Comparison of ENCODE assay signal across 8 mouse cellular contexts in the genomic region with DNA sequence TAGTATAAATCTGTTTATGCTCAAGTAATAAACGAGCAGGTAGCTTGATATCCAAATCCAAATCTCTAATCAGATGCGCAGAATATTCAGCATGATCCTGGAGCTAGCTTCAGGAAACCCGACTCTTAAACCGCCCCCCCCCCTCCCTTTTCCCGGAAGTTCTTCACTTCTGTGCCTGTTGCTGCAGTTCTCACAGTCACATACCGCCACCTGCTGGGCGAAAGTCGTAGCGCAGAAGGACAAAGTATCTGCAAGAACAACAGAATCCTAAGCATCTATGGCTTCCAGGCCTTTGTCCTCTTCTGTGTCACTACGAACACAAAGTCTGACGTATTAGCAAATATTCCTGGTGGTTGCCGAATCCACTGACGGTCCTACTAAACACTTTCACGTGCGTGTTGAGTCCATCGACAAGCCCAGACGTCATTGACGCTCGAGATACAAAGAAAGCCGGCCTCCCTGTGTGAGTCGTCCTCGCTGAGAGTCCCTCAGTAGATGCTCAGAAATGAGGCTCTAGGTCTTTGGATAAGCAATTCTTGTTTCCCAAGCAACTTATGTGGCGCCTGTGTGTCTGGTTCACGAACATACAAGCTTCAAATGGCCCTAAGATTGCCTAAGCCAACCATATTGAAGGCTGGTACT. TPM values are rescaled to one million over a fixed set of nuclear protein-coding genes. Genes with fewer than 3 reads are reported as not detected.
A peak's percentile ranks its signal among the peaks of the same experiment; 100 is the strongest.
DNase-seq lines count a peak whose midpoint lies in the region; ATAC-seq and TF ChIP-seq lines count a peak whose summit lies in the region.

No protein-coding gene starts in this region.

- H3K27me3 ChIP-seq in hindbrain, embryonic 14.5 days (ENCODE audit: control insufficient read depth, insufficient read depth, low read length) = no peaks in the 10 kb centered on the region
- H3K27me3 ChIP-seq in midbrain, embryonic 13.5 days = no peaks in the 10 kb centered on the region
- no peaks in the 10 kb centered on the region for H3K27me3 ChIP-seq in small intestine, adult 2 months (ENCODE audit: control insufficient read depth, insufficient read depth, low read length)

- TF ChIP-seq CTCF in small intestine, adult 2 months (IDR thresholded peaks at IDR 0.05; ENCODE audit: extremely low read depth, insufficient read length, insufficient replicate concordance, low read depth, low read length) = peak; percentile 91; the same call in 1 of the 2 replicates

- no peak overlapping the region for H3K9ac ChIP-seq in hindbrain, embryonic 14.5 days
- no peak overlapping the region for H3K9ac ChIP-seq in midbrain, embryonic 13.5 days (replicated peaks)

- no peak overlapping the region for H3K4me3 ChIP-seq in hindbrain, embryonic 14.5 days (replicated peaks; ENCODE audit: low read length)
- H3K4me3 ChIP-seq in midbrain, embryonic 13.5 days (replicated peaks) = no peak overlapping the region
- H3K4me3 ChIP-seq in small intestine, adult 2 months (ENCODE audit: low read depth, low read length) = no peak overlapping the region

- DNase-seq in WW6 (ENCODE audit: low read depth, low spot score) = peak; percentile 57
- DNase-seq in cerebellum, adult 9-11 months = peak; percentile 23
- DNase-seq in frontal cortex, postnatal 10 days (ENCODE audit: low spot score in 2 of 2) = peak; percentile 47 to 81
- DNase-seq in hindbrain, embryonic 14.5 days (ENCODE audit: low spot score) = peak; percentile 93
- peak; percentile 50 to 88 for DNase-seq in left cerebral cortex, adult 8-10 months (ENCODE audit: low spot score in 2 of 2)

- 39% methylated on average over 24 of the region's 24 CpGs for WGBS in hindbrain, embryonic 14.5 days
- 34% methylated on average over 24 of the region's 24 CpGs for WGBS in midbrain, embryonic 13.5 days
- 40% methylated on average over 24 of the region's 24 CpGs for WGBS in small intestine, adult 2 months

- H3K27ac ChIP-seq in hindbrain, embryonic 14.5 days = no peak overlapping the region
- no peak overlapping the region for H3K27ac ChIP-seq in midbrain, embryonic 13.5 days
- H3K27ac ChIP-seq in small intestine, adult 2 months (ENCODE audit: insufficient read depth, low read depth, low read length) = no peak overlapping the region

- no peaks in the 10 kb centered on the region for H3K36me3 ChIP-seq in hindbrain, embryonic 14.5 days (replicated peaks; ENCODE audit: control insufficient read depth, insufficient read depth)
- no peaks in the 10 kb centered on the region for H3K36me3 ChIP-seq in midbrain, embryonic 13.5 days
- no peaks in the 10 kb centered on the region for H3K36me3 ChIP-seq in small intestine, adult 2 months (ENCODE audit: control insufficient read depth, insufficient read depth, low read length)

- H3K4me1 ChIP-seq in hindbrain, embryonic 14.5 days (replicated peaks; ENCODE audit: control insufficient read depth, insufficient read depth, low read length) = no peaks in the 10 kb centered on the region
- 0 out of 2 replicates have a peak, but pooled peaks cover 3% of the 10 kb centered on the region for H3K4me1 ChIP-seq in midbrain, embryonic 13.5 days (replicated peaks)
- H3K4me1 ChIP-seq in small intestine, adult 2 months (ENCODE audit: control insufficient read depth, insufficient read depth, insufficient read length, low read length) = peaks cover 4% of the 10 kb centered on the region; the same call in 1 of the 2 replicates

- no peaks in the 10 kb centered on the region for H3K9me3 ChIP-seq in hindbrain, embryonic 14.5 days (ENCODE audit: control insufficient read depth, low read length)
- H3K9me3 ChIP-seq in midbrain, embryonic 13.5 days = no peaks in the 10 kb centered on the region

- H3K4me2 ChIP-seq in hindbrain, embryonic 14.5 days (replicated peaks) = peak overlapping the region; percentile 23
- peak overlapping the region; percentile 20; the same call in 1 of the 2 replicates for H3K4me2 ChIP-seq in midbrain, embryonic 13.5 days (replicated peaks)

- peak; percentile 42; the same call in 1 of the 2 replicates for ATAC-seq in hindbrain, embryonic 14.5 days (ENCODE audit: low FRiP score)
- ATAC-seq in midbrain, embryonic 13.5 days = peak; percentile 69
- ATAC-seq in erythroid progenitor cell, adult 5-6 weeks (replicated peaks; ENCODE audit: low FRiP score, poor library complexity, severe bottlenecking) = no peak

- no peak for TF ChIP-seq POLR2A in small intestine, adult 2 months (IDR thresholded peaks at IDR 0.05; ENCODE audit: low read depth, low read length)

RNA-seq across cellular contexts. Expression of gene Ccn2, which starts 29.9 kb away (rescaled TPM):
- polyA plus RNA-seq in hindbrain, embryonic 14.5 days (2014; fragmentation: Nextera tagmentation; extraction: Ambion mirVana) = 1.4 and 3.3 TPM in 2 replicates
- total RNA-seq in left cerebral cortex, adult 8-10 months (2022) = 10 to 100 TPM; 22.7 to 32.0 (median 30.3) TPM
- 2.0 and 4.2 TPM in 2 replicates for polyA plus RNA-seq in midbrain, embryonic 13.5 days (2015; fragmentation: Nextera tagmentation; extraction: Ambion mirVana)
- polyA plus RNA-seq in small intestine, adult 2 months (2012; rRNA removed) = 19.5 and 32.6 TPM in 2 replicates
- total RNA-seq in erythroid progenitor cell, adult 5-6 weeks (2015; ENCODE audit: low replicate concordance) = not detected in 2 replicates
- not detected in 2 replicates for total RNA-seq in erythroid progenitor cell, adult 5-6 weeks (2017; ENCODE audit: low replicate concordance)

Comparison
In these comparisons a context has a peak if more than half of its experiments do, and no peak if none do; other contexts are left out.
1. DNase-seq: peak in every context shown above with its lines; median percentile 93 in hindbrain, embryonic 14.5 days; 69 in left cerebral cortex, adult 8-10 months; 64 in frontal cortex, postnatal 10 days; 57 in WW6; 23 in cerebellum, adult 9-11 months.